Mouse (Mus musculus): ENCODE results near the gene Cgas.

Gene Cgas

GRCm38 (mm10) chr9:78385893-78386292 lies 57.1 kb downstream of the Cgas start:
- peak in 1 of 2 experiments; percentile 5 for DNase-seq (ENCODE audit: low spot score in 2 of 2)

Measured in thymus, postnatal 10 days (tissue).